Mouse (Mus musculus): ENCODE data around the gene Msh3. TPM values are rescaled to one million over a fixed set of nuclear protein-coding genes. Genes with fewer than 3 reads are reported as not detected.
"Not testable (repeated sequence)": the region's sequence is repeated elsewhere in the genome, so short reads cannot be mapped to it uniquely, and the experiment has no call there.

The Msh3 gene
- total RNA-seq, 1 experiment from 2014 or later = 29.4 TPM

DNA sequence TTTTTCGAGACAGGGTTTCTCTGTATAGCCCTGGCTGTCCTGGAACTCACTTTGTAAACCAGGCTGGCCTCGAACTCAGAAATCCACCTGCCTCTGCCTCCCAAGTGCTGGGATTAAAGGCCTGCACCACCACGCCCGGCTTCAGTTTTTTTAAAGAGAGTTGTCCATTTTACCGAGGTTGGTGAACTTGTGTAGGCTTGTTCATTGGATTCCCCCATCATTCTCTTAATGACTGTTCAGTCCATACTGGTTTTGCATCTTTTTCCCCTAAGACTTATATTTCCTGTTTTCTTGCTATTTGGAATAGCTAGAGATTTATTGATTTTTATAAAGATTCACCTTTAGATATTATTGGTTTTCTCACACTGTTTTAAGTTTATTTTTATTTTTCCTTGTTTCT, 161.0 kb downstream of the Msh3 start:
- ATAC-seq (replicated peaks; ENCODE audit: insufficient number of reproducible peaks, low FRiP score, low TSS enrichment, poor library complexity, severe bottlenecking) = not testable (repeated sequence)

DNA sequence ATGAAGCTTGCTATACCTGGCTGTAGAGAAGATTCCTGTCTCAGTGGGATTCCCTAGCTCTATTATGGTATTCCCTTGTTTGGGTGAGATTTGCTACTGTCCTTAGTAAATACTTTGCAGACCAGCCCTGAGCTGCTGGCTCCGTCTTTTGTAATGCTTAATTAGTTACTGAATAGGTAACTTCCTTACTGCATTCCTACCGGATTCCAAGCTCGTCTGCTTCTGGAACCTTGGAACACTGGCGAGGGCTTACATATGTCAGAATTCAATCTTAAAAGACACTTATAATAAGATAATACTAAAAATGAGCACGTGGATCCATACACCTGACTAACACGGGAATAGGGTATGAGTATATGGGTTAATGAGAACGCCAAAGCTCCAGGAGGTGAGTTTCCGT, 182.1 kb downstream of the Msh3 start:
- ATAC-seq (replicated peaks; ENCODE audit: insufficient number of reproducible peaks, low FRiP score, low TSS enrichment, poor library complexity, severe bottlenecking) = not testable (repeated sequence)

Other genes starting within 250 kb of the Msh3 start
- 4.1 to 10.9 TPM (median 5.1 TPM) in 3 replicates for gene Rasgrf2, start 223.3 kb downstream of the Msh3 start, total RNA-seq (2017)
- not detected in 3 replicates for gene Gm20379, start 49.0 kb downstream of the Msh3 start, total RNA-seq (2017)
- gene Dhfr, start 277 bp downstream of the Msh3 start, total RNA-seq (2017) = 0.21 to 2.3 TPM (median 0.95 TPM) in 3 replicates
- gene Ankrd34b, start 70.9 kb upstream of the Msh3 start, total RNA-seq (2017) = not detected in 3 replicates
- 9.9 to 14.8 TPM (median 14.0 TPM) in 3 replicates for gene Fam151b, start 129.0 kb upstream of the Msh3 start, total RNA-seq (2017)
- 15.9 to 28.8 TPM (median 18.5 TPM) in 3 replicates for gene Zfyve16, start 175.9 kb upstream of the Msh3 start, total RNA-seq (2017)
- 0.48 TPM in 1 of 3 replicates, not detected in the others for gene Spz1, start 221.2 kb upstream of the Msh3 start, total RNA-seq (2017)

Data from monocyte, adult 5-6 weeks (primary cell).